Mouse (Mus musculus): ENCODE measurements around the gene Carmil1.
A peak's percentile ranks its signal among the peaks of the same experiment; 100 is the strongest.

- TF ChIP-seq EP300 (IDR thresholded peaks at IDR 0.05; ENCODE audit: insufficient read depth, low read depth, low read length) (no peak), POLR2A (IDR thresholded peaks at IDR 0.05; ENCODE audit: insufficient read depth, low read length) (no peak), CTCF (IDR thresholded peaks at IDR 0.05; ENCODE audit: low read depth, low read length) (peak; percentile 61)
These were observed 167.8 kb downstream of the Carmil1 start for GRCm38 (mm10) chr13:24112689-24113348.

Measured in ES-Bruce4 (cell line).